Comparison of ENCODE assay signal across 27 mouse cellular contexts in genomic region chr10:95299808-95300133, GRCm38 (mm10). TPM values are rescaled to one million over a fixed set of nuclear protein-coding genes. Genes with fewer than 3 reads are reported as not detected.
DNase-seq lines count a peak whose midpoint lies in the region; ATAC-seq and TF ChIP-seq lines count a peak whose summit lies in the region.
"Had no signal": no experiment of that assay in that cellular context is flagged by ENCODE, and none has a peak within 500 bp of the region (broad histone marks: within the 10 kb centered on the region; RNA-seq: fewer than 3 reads in every experiment).

No protein-coding gene starts in this region.

- H3K4me1 ChIP-seq in forebrain, embryonic 11.5 days (replicated peaks; ENCODE audit: control insufficient read depth, insufficient read depth, low read length), result no peaks in the 10 kb centered on the region; the same call in 1 of the 2 replicates
- peaks cover 31% of the 10 kb centered on the region for H3K4me1 ChIP-seq in forebrain, embryonic 10.5 days
- H3K4me1 ChIP-seq in CH12.LX (ENCODE audit: control insufficient read depth in 1 of 2, insufficient read depth in 2 of 2), result peaks cover 36 to 70% of the 10 kb centered on the region in 2 experiments

- TF ChIP-seq POLR2A in CH12.LX (IDR thresholded peaks at IDR 0.05; ENCODE audit: low read depth, low read length) (peak; percentile 19), myocyte (IDR thresholded peaks at IDR 0.05; ENCODE audit: insufficient read length, low read depth) (no peak)

- TF ChIP-seq RAD21 in CH12.LX (IDR thresholded peaks at IDR 0.05; ENCODE audit: low read depth, low read length), result no peak; the same call in 1 of the 2 replicates

- H3K79me2 ChIP-seq in CH12.LX (replicated peaks; ENCODE audit: control insufficient read depth, extremely low read depth, insufficient read depth, poor library complexity, severe bottlenecking) (no peaks in the 10 kb centered on the region; the same call in 1 of the 2 replicates), myocyte (ENCODE audit: control insufficient read depth, insufficient read depth) (no peaks in the 10 kb centered on the region)

- no peaks in the 10 kb centered on the region for H3K27me3 ChIP-seq in forebrain, embryonic 11.5 days (ENCODE audit: control insufficient read depth, insufficient read depth, low read length)
- no peaks in the 10 kb centered on the region for H3K27me3 ChIP-seq in forebrain, embryonic 10.5 days (ENCODE audit: poor library complexity, severe bottlenecking)
- no peaks in the 10 kb centered on the region for H3K27me3 ChIP-seq in CH12.LX (replicated peaks)
- H3K27me3 ChIP-seq in myocyte (ENCODE audit: control insufficient read depth, insufficient read depth, insufficient read length), result no peaks in the 10 kb centered on the region
- H3K27me3 ChIP-seq: forebrain, embryonic 12.5 days; forebrain, embryonic 15.5 days; heart, embryonic 13.5 days; hindbrain, embryonic 13.5 days; Patski had no signal

- no peak for TF ChIP-seq CTCF in CH12.LX (conservative IDR thresholded peaks at IDR 0.05 in 1 of 2, IDR thresholded peaks at IDR 0.05 in 1 of 2; ENCODE audit: low read depth in 2 of 2, low read length in 2 of 2)

- no peak overlapping the region for H3K4me3 ChIP-seq in forebrain, embryonic 11.5 days (ENCODE audit: low read depth, low read length)
- no peak overlapping the region for H3K4me3 ChIP-seq in forebrain, embryonic 10.5 days
- H3K4me3 ChIP-seq in CH12.LX (replicated peaks in 1 of 3; ENCODE audit: low read depth in 2 of 3, low read length in 2 of 3, poor library complexity in 1 of 3), result no peak overlapping the region
- H3K4me3 ChIP-seq in myocyte, result no peak overlapping the region
- H3K4me3 ChIP-seq: forebrain, embryonic 12.5 days; forebrain, embryonic 15.5 days; heart, adult 2 months; heart, embryonic 10.5 days; heart, embryonic 13.5 days; hindbrain, embryonic 10.5 days; hindbrain, embryonic 13.5 days had no signal

- no peak overlapping the region for H3K9ac ChIP-seq in forebrain, embryonic 11.5 days (ENCODE audit: low read length)
- H3K9ac ChIP-seq in CH12.LX (ENCODE audit: insufficient read depth, low read depth), result peak overlapping the region; percentile 12; the same call in 1 of the 2 replicates
- H3K9ac ChIP-seq: forebrain, embryonic 12.5 days; forebrain, embryonic 15.5 days; heart, embryonic 13.5 days; hindbrain, embryonic 13.5 days had no signal

- no peak overlapping the region for H3K27ac ChIP-seq in forebrain, embryonic 11.5 days (ENCODE audit: low read depth, low read length)
- H3K27ac ChIP-seq in forebrain, embryonic 10.5 days, result no peak overlapping the region
- peak overlapping the region; percentile 75 for H3K27ac ChIP-seq in CH12.LX (ENCODE audit: insufficient read depth, low read depth)
- H3K27ac ChIP-seq: forebrain, embryonic 12.5 days; forebrain, embryonic 15.5 days; heart, adult 2 months; heart, embryonic 10.5 days; heart, embryonic 13.5 days; hindbrain, embryonic 10.5 days; hindbrain, embryonic 13.5 days had no signal

- peak; percentile 18 for DNase-seq in forebrain, embryonic 11.5 days (ENCODE audit: low spot score)
- DNase-seq in forebrain, embryonic 10.5 days (ENCODE audit: extremely low spot score, low spot score), result no peak
- DNase-seq in CH12.LX (ENCODE audit: extremely low read depth), result no peak
- peak; percentile 46 for DNase-seq in induced T-regulatory cell, adult 2 months (ENCODE audit: low read depth)
- DNase-seq in cerebellum, adult 11 months, result no peak
- no peak for DNase-seq in heart, postnatal 4 days
- DNase-seq in ovary, postnatal 10 days (ENCODE audit: low spot score), result no peak
- DNase-seq: adrenal gland, postnatal 10 days; adrenal gland, postnatal 36 days; cerebellum, adult 18-20 months; cerebellum, adult 9-10 months; cerebellum, postnatal 14 days; gastrocnemius, postnatal 25 days; heart, adult 2 months; heart, postnatal 14 days; kidney, adult 2 months had no signal

- TF ChIP-seq EP300 in CH12.LX (IDR thresholded peaks at IDR 0.05; ENCODE audit: low read length), result no peak

- no peaks in the 10 kb centered on the region for H3K36me3 ChIP-seq in forebrain, embryonic 11.5 days (ENCODE audit: control insufficient read depth, insufficient read depth, low read length)
- H3K36me3 ChIP-seq in forebrain, embryonic 10.5 days (replicated peaks), result 0 out of 2 replicates have a peak, but pooled peaks cover 3% of the 10 kb centered on the region
- H3K36me3 ChIP-seq in CH12.LX (replicated peaks in 1 of 2; ENCODE audit: control insufficient read depth in 1 of 2, insufficient read depth in 1 of 2, low read length in 1 of 2), result no peaks in the 10 kb centered on the region
- H3K36me3 ChIP-seq in myocyte (ENCODE audit: control insufficient read depth, insufficient read depth), result no peaks in the 10 kb centered on the region
- H3K36me3 ChIP-seq: forebrain, embryonic 12.5 days; forebrain, embryonic 15.5 days; heart, embryonic 13.5 days; hindbrain, embryonic 10.5 days; hindbrain, embryonic 13.5 days had no signal

- no peak overlapping the region for H3ac ChIP-seq in myocyte (ENCODE audit: control insufficient read depth, insufficient read length)

- dilution Hi-C loops in CH12.LX (cut with MboI; ENCODE audit: extremely low pct_ligation_motif_present, extremely low pct_unique_long_range_greater_than_20kb, low sequenced_read_pairs), result no loop called here

- WGBS in forebrain, embryonic 11.5 days, result 87% methylated on average over 7 of the region's 7 CpGs
- 83% methylated on average over 7 of the region's 7 CpGs for WGBS in forebrain, embryonic 10.5 days

- H3K4me2 ChIP-seq in forebrain, embryonic 11.5 days (ENCODE audit: low read depth, low read length, severe bottlenecking), result no peak overlapping the region
- H3K4me2 ChIP-seq in CH12.LX (ENCODE audit: insufficient read depth, low read depth, poor library complexity, severe bottlenecking) (peak overlapping the region; percentile 83), myocyte (ENCODE audit: low read depth) (peak overlapping the region; percentile 47)
- H3K4me2 ChIP-seq: forebrain, embryonic 12.5 days; forebrain, embryonic 15.5 days; heart, embryonic 13.5 days; hindbrain, embryonic 13.5 days had no signal

- H3K9me3 ChIP-seq in forebrain, embryonic 11.5 days (ENCODE audit: control insufficient read depth, low read length), result no peaks in the 10 kb centered on the region
- H3K9me3 ChIP-seq in forebrain, embryonic 10.5 days, result no peaks in the 10 kb centered on the region
- H3K9me3 ChIP-seq in CH12.LX (replicated peaks; ENCODE audit: low read length), result no peaks in the 10 kb centered on the region
- H3K9me3 ChIP-seq: forebrain, embryonic 12.5 days; forebrain, embryonic 15.5 days; G1E; heart, embryonic 10.5 days; heart, embryonic 13.5 days; hindbrain, embryonic 10.5 days; hindbrain, embryonic 13.5 days had no signal

- in situ Hi-C loops in CH12.LX (cut with MboI; ENCODE audit: low pct_ligation_motif_present, low pct_unique_long_range_greater_than_20kb, low sequenced_read_pairs), result loop anchor here (5.0 kb wide), 1 partner anchor 37 kb away; no protein-coding TSS in a partner anchor

- no peak for ATAC-seq in forebrain, embryonic 11.5 days (replicated peaks; ENCODE audit: low FRiP score)
- ATAC-seq: forebrain, embryonic 15.5 days; hindbrain, embryonic 16.5 days; intestine, postnatal 0 days; Patski had no signal

TF ChIP-seq in CH12.LX, 34 proteins besides CTCF, POLR2A, EP300 and RAD21 (continues in another document):
- TF ChIP-seq PAX5 (IDR thresholded peaks at IDR 0.05; ENCODE audit: low read length) (no peak), UBTF (IDR thresholded peaks at IDR 0.05; ENCODE audit: low read depth, low read length) (no peak), SMC3 (IDR thresholded peaks at IDR 0.05; ENCODE audit: low read depth, low read length) (no peak; the same call in 1 of the 2 replicates), ETS1 (conservative IDR thresholded peaks at IDR 0.05; ENCODE audit: low read depth, low read length) (no peak; the same call in 1 of the 2 replicates), CHD2 (IDR thresholded peaks at IDR 0.05; ENCODE audit: low read length) (no peak), MYC (IDR thresholded peaks at IDR 0.05; ENCODE audit: low read depth, low read length) (no peak), CHD1 (IDR thresholded peaks at IDR 0.05; ENCODE audit: low read depth, low read length) (peak; percentile 52), HCFC1 (IDR thresholded peaks at IDR 0.05; ENCODE audit: low read depth, low read length) (no peak), POLR2AphosphoS2 (IDR thresholded peaks at IDR 0.05; ENCODE audit: low read depth, low read length) (no peak), USF1 (IDR thresholded peaks at IDR 0.05; ENCODE audit: low read depth, low read length) (no peak), ZNF384 (IDR thresholded peaks at IDR 0.05; ENCODE audit: low read depth, low read length) (no peak), BHLHE40 (IDR thresholded peaks at IDR 0.05; ENCODE audit: low read depth, low read length) (peak; percentile 2; the same call in 1 of the 2 replicates)

TF ChIP-seq in myocyte, 11 proteins besides CTCF, POLR2A, EP300 and RAD21:
- TF ChIP-seq CEBPB (IDR thresholded peaks at IDR 0.05; ENCODE audit: insufficient read depth, poor library complexity, severe bottlenecking) (no peak), E2F4 (IDR thresholded peaks at IDR 0.05; ENCODE audit: insufficient read depth) (no peak), TCF3 (IDR thresholded peaks at IDR 0.05; ENCODE audit: insufficient read length, low read depth) (no peak), SRF (IDR thresholded peaks at IDR 0.05; ENCODE audit: control insufficient read depth, insufficient read length, low read depth) (no peak), MYOG (IDR thresholded peaks at IDR 0.05; ENCODE audit: control insufficient read depth in 1 of 3, insufficient read depth in 1 of 3, insufficient read length in 2 of 3, low read depth in 2 of 3) (no peak), TCF12 (IDR thresholded peaks at IDR 0.05; ENCODE audit: insufficient read depth, poor library complexity, severe bottlenecking) (no peak), MAX (IDR thresholded peaks at IDR 0.05; ENCODE audit: low read depth) (no peak), POLR2AphosphoS2 (IDR thresholded peaks at IDR 0.05; ENCODE audit: insufficient read length, low read depth) (no peak)

RNA-seq across cellular contexts. Expression of gene Cradd, which starts 24.2 kb away (rescaled TPM):
- polyA plus RNA-seq in forebrain, embryonic 11.5 days (2014; fragmentation: Nextera tagmentation; extraction: Ambion mirVana), result 15.7 and 16.6 TPM in 2 replicates
- polyA plus RNA-seq in forebrain, embryonic 10.5 days (2016; fragmentation: Nextera tagmentation; extraction: Ambion mirVana), result 11.6 and 13.2 TPM in 2 replicates
- 5.6 and 6.0 TPM in 2 replicates for total RNA-seq in CH12.LX (2012; rRNA removed)
- total RNA-seq in CH12.LX (2014; rRNA removed), result 5.2 and 5.6 TPM in 2 replicates
- 8.2 and 8.8 TPM in 2 replicates for polyA plus RNA-seq in CH12.LX (2012; ENCODE audit: insufficient read length, low read depth)
- 9.5 TPM for polyA plus RNA-seq in myocyte (2012; fragmentation: generic; extraction: Trizol)
- total RNA-seq in heart, postnatal 4 days (2021), result 10 to 100 TPM; 11.3 to 12.2 TPM

Comparison
In these comparisons a context has a peak if more than half of its experiments do, and no peak if none do; other contexts are left out.
1. DNase-seq: peak in forebrain, embryonic 11.5 days (single experiment) and induced T-regulatory cell, adult 2 months (single experiment); none in forebrain, embryonic 10.5 days (single experiment), CH12.LX (single experiment), cerebellum, adult 11 months (single experiment), heart, postnatal 4 days (single experiment) and ovary, postnatal 10 days (single experiment).